Mouse (Mus musculus) brain, embryonic 14.5 days (tissue): Measurements from ENCODE around the gene Togaram2.

ENCODE experiments used
- CTCF ChIP-seq: fragments of 200-500 bp; IDR thresholded peaks from 2 replicates; pipeline ENCODE4 v1.5.1; 2012; ENCODE audit warnings: inconsistent platforms, mild to moderate bottlenecking, moderate library complexity, borderline replicate concordance; ENCODE audit not compliant: insufficient read depth, insufficient read length; ENCODE audit errors: extremely low read depth
- POLR2A ChIP-seq: fragments of 200-500 bp; IDR thresholded peaks from 2 replicates; pipeline ENCODE4 v1.6.1; 2012; ENCODE audit warnings: mild to moderate bottlenecking, inconsistent platforms, borderline replicate concordance; ENCODE audit not compliant: poor library complexity, insufficient read depth, insufficient read length, severe bottlenecking; ENCODE audit errors: extremely low read depth

DNA sequence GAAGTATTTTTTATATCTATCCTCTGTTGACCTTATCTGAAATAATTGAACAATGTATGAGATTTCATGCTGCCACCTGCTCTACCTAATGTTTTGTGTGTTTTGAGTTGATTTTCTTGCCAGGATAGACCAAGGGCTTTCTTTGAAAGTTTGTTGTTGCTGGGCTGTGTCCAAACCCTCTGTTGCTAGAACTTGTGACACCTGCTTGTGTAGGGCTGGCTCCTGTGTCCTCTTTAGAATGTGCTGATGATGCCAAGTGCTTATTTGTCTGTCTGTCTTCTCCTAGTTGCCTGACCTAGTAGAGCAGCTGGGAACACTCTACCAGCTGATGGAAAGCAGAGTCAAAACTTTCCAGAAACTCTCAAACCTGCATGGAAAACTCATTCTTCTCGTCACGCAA is 20.6 kb upstream of the Togaram2 start:
- TF ChIP-seq POLR2A (no peak), CTCF (no peak)
